Mouse (Mus musculus): ENCODE results near the gene Fgfr1op2. TPM values are rescaled to one million over a fixed set of nuclear protein-coding genes. Genes with fewer than 3 reads are reported as not detected.
A peak's percentile ranks its signal among the peaks of the same experiment; 100 is the strongest.
"Not testable (repeated sequence)": the region's sequence is repeated elsewhere in the genome, so short reads cannot be mapped to it uniquely, and the experiment has no call there.

Gene Fgfr1op2
- polyA plus RNA-seq, 1 experiment from 2014 or later = 68.9 TPM

- H3K9me3 ChIP-seq = no peaks in the 10 kb centered on the region
- no peak overlapping the region for H3K4me3 ChIP-seq
- H3K27me3 ChIP-seq (replicated peaks) = no peaks in the 10 kb centered on the region
- H3K36me3 ChIP-seq = peaks cover 73% of the 10 kb centered on the region
- no peaks in the 10 kb centered on the region for H3K4me1 ChIP-seq
- no peak overlapping the region for H3K4me2 ChIP-seq (replicated peaks)
- no peak overlapping the region for H3K27ac ChIP-seq
- no peak overlapping the region for H3K9ac ChIP-seq
- ATAC-seq (ENCODE audit: low FRiP score, low read depth) = no peak
These were observed 25.7 kb upstream of the Fgfr1op2 start for GRCm38 (mm10) chr6:146551326-146551725.

GRCm38 (mm10) chr6:146562461-146562860, 14.5 kb upstream of the Fgfr1op2 start:
- not testable (repeated sequence) for H3K9me3 ChIP-seq; H3K27ac ChIP-seq; H3K4me2 ChIP-seq (replicated peaks); H3K27me3 ChIP-seq (replicated peaks); ATAC-seq (ENCODE audit: low FRiP score, low read depth); H3K4me1 ChIP-seq; H3K4me3 ChIP-seq; H3K9ac ChIP-seq
- H3K36me3 ChIP-seq = peaks cover 44% of the 10 kb centered on the region
- 92% methylated on average over 1 of the region's 1 CpGs for WGBS

GRCm38 (mm10) chr6:146572073-146572472, 4.9 kb upstream of the Fgfr1op2 start:
- Histone ChIP-seq H3K4me1 (peaks cover 21% of the 10 kb centered on the region), H3K4me2 (replicated peaks) (no peak overlapping the region), H3K27ac (no peak overlapping the region), H3K9ac (no peak overlapping the region), H3K36me3 (no peaks in the 10 kb centered on the region; the same call in 1 of the 2 replicates), H3K9me3 (no peaks in the 10 kb centered on the region), H3K27me3 (replicated peaks) (no peaks in the 10 kb centered on the region), H3K4me3 (no peak overlapping the region)
- no peak for ATAC-seq (ENCODE audit: low FRiP score, low read depth)

GRCm38 (mm10) chr6:146577310-146578109, 507 bp downstream of the Fgfr1op2 start, which contains the start of gene Ints13:
Gene Ints13, minus strand, starts transcription at chr6:146577835.
- H3K4me3 ChIP-seq = peak within 1 kb of the TSS; percentile 70
- H3K36me3 ChIP-seq = no peaks in the 10 kb centered on the region
- H3K27me3 ChIP-seq (replicated peaks) = no peaks in the 10 kb centered on the region
- H3K27ac ChIP-seq = peak within 1 kb of the TSS; percentile 84
- no peaks in the 10 kb centered on the region for H3K9me3 ChIP-seq
- peak within 1 kb of the TSS; percentile 90 for H3K9ac ChIP-seq
- WGBS = under 1% methylated on average over 77 of the region's 77 CpGs
- peak; percentile 96 for ATAC-seq (ENCODE audit: low FRiP score, low read depth)
- H3K4me2 ChIP-seq (replicated peaks) = peak within 1 kb of the TSS; percentile 76
- H3K4me1 ChIP-seq = peaks cover 29% of the 10 kb centered on the region

GRCm38 (mm10) chr6:146578111-146578531, 1.1 kb downstream of the Fgfr1op2 start:
- Histone ChIP-seq H3K27me3 (replicated peaks) (no peaks in the 10 kb centered on the region), H3K9ac (peak overlapping the region; percentile 90), H3K4me3 (peak overlapping the region; percentile 70), H3K9me3 (no peaks in the 10 kb centered on the region), H3K27ac (peak overlapping the region; percentile 84), H3K4me1 (peaks cover 29% of the 10 kb centered on the region), H3K36me3 (no peaks in the 10 kb centered on the region), H3K4me2 (replicated peaks) (peak overlapping the region; percentile 76)
- under 1% methylated on average over 22 of the region's 22 CpGs for WGBS
- ATAC-seq (ENCODE audit: low FRiP score, low read depth) = no peak; the same call in 1 of the 2 replicates

GRCm38 (mm10) chr6:146578586-146578985, 1.6 kb downstream of the Fgfr1op2 start:
- H3K4me1 ChIP-seq = peaks cover 29% of the 10 kb centered on the region
- peak overlapping the region; percentile 76 for H3K4me2 ChIP-seq (replicated peaks)
- 16% methylated on average over 7 of the region's 7 CpGs for WGBS
- H3K27me3 ChIP-seq (replicated peaks) = no peaks in the 10 kb centered on the region
- peak overlapping the region; percentile 90 for H3K9ac ChIP-seq
- peak overlapping the region; percentile 70 for H3K4me3 ChIP-seq
- H3K9me3 ChIP-seq = no peaks in the 10 kb centered on the region
- H3K27ac ChIP-seq = no peak overlapping the region
- H3K36me3 ChIP-seq = no peaks in the 10 kb centered on the region
- no peak for ATAC-seq (ENCODE audit: low FRiP score, low read depth)

- no peak for ATAC-seq (ENCODE audit: low FRiP score, low read depth)
- H3K4me3 ChIP-seq = no peak overlapping the region
- H3K9me3 ChIP-seq = no peaks in the 10 kb centered on the region
- H3K4me2 ChIP-seq (replicated peaks) = no peak overlapping the region
- 65% methylated on average over 2 of the region's 2 CpGs for WGBS
- no peak overlapping the region for H3K9ac ChIP-seq
- peaks cover 20% of the 10 kb centered on the region for H3K4me1 ChIP-seq
- H3K27ac ChIP-seq = no peak overlapping the region
- no peaks in the 10 kb centered on the region for H3K36me3 ChIP-seq
- no peaks in the 10 kb centered on the region for H3K27me3 ChIP-seq (replicated peaks)
These were observed 3.5 kb downstream of the Fgfr1op2 start for GRCm38 (mm10) chr6:146580381-146580926.

GRCm38 (mm10) chr6:146583366-146584046, 6.5 kb downstream of the Fgfr1op2 start:
- Histone ChIP-seq H3K36me3 (peaks cover 16% of the 10 kb centered on the region), H3K27ac (no peak overlapping the region), H3K4me1 (peaks cover 8% of the 10 kb centered on the region), H3K4me3 (no peak overlapping the region), H3K4me2 (replicated peaks) (no peak overlapping the region), H3K9ac (no peak overlapping the region), H3K9me3 (no peaks in the 10 kb centered on the region), H3K27me3 (replicated peaks) (no peaks in the 10 kb centered on the region)
- no peak for ATAC-seq (ENCODE audit: low FRiP score, low read depth)
- WGBS = 89% methylated on average over 2 of the region's 2 CpGs

- Histone ChIP-seq H3K36me3 (peaks cover 30% of the 10 kb centered on the region), H3K9ac (no peak overlapping the region), H3K4me2 (replicated peaks) (no peak overlapping the region), H3K4me3 (no peak overlapping the region), H3K4me1 (no peaks in the 10 kb centered on the region), H3K27ac (no peak overlapping the region), H3K9me3 (no peaks in the 10 kb centered on the region), H3K27me3 (replicated peaks) (no peaks in the 10 kb centered on the region)
- no peak for ATAC-seq (ENCODE audit: low FRiP score, low read depth)
- WGBS = 84% methylated on average over 5 of the region's 5 CpGs
These were observed 8.1 kb downstream of the Fgfr1op2 start for GRCm38 (mm10) chr6:146585134-146585533.

GRCm38 (mm10) chr6:146602601-146603000, 25.6 kb downstream of the Fgfr1op2 start:
- WGBS = 83% methylated on average over 4 of the region's 4 CpGs
- Histone ChIP-seq H3K4me3 (no peak overlapping the region), H3K9me3 (no peaks in the 10 kb centered on the region), H3K27ac (no peak overlapping the region), H3K27me3 (replicated peaks) (no peaks in the 10 kb centered on the region), H3K4me1 (no peaks in the 10 kb centered on the region), H3K36me3 (peaks cover 62% of the 10 kb centered on the region), H3K9ac (no peak overlapping the region), H3K4me2 (replicated peaks) (no peak overlapping the region)
- ATAC-seq (ENCODE audit: low FRiP score, low read depth) = no peak

- peaks cover 59% of the 10 kb centered on the region for H3K36me3 ChIP-seq
- no peaks in the 10 kb centered on the region for H3K9me3 ChIP-seq
- no peak overlapping the region for H3K27ac ChIP-seq
- no peak overlapping the region for H3K9ac ChIP-seq
- H3K4me3 ChIP-seq = no peak overlapping the region
- 82% methylated on average over 10 of the region's 10 CpGs for WGBS
- ATAC-seq (ENCODE audit: low FRiP score, low read depth) = no peak
- no peaks in the 10 kb centered on the region for H3K27me3 ChIP-seq (replicated peaks)
- no peak overlapping the region for H3K4me2 ChIP-seq (replicated peaks)
- H3K4me1 ChIP-seq = no peaks in the 10 kb centered on the region
These were observed 26.6 kb downstream of the Fgfr1op2 start for GRCm38 (mm10) chr6:146603651-146604050.

GRCm38 (mm10) chr6:146611385-146611784, 34.4 kb downstream of the Fgfr1op2 start:
- WGBS = 91% methylated on average over 6 of the region's 6 CpGs
- no peak overlapping the region for H3K4me2 ChIP-seq (replicated peaks)
- H3K36me3 ChIP-seq = peaks cover 36% of the 10 kb centered on the region
- H3K27ac ChIP-seq = no peak overlapping the region
- no peak for ATAC-seq (ENCODE audit: low FRiP score, low read depth)
- H3K4me3 ChIP-seq = no peak overlapping the region
- H3K4me1 ChIP-seq = no peaks in the 10 kb centered on the region
- no peaks in the 10 kb centered on the region for H3K9me3 ChIP-seq
- H3K27me3 ChIP-seq (replicated peaks) = no peaks in the 10 kb centered on the region
- no peak overlapping the region for H3K9ac ChIP-seq
